Mouse (Mus musculus) macrophage (primary cell): ENCODE results near the gene Anp32e. TPM values are rescaled to one million over a fixed set of nuclear protein-coding genes. Genes with fewer than 3 reads are reported as not detected.

Source experiments
- polyA plus RNA-seq: library from polyadenylated mRNA; stranded (reverse); fragments of 250-400 nt; gene quantifications from 3 replicates; pipeline ENCODE4 v1.2.4, GENCODE M21; 2018; ENCODE audit warnings: inconsistent platforms

The Anp32e gene
- polyA plus RNA-seq, 1 experiment from 2014 or later: 196 TPM

Other genes with a start within 250 kb of the Anp32e start
- 0.38 to 3.1 TPM (median 1.9 TPM) in 3 replicates for gene Adamtsl4, start 241.3 kb upstream of the Anp32e start, polyA plus RNA-seq
- 105 to 185 TPM (median 109 TPM) in 3 replicates for gene Ecm1, start 189.7 kb upstream of the Anp32e start, polyA plus RNA-seq
- gene Tars2, start 169.0 kb upstream of the Anp32e start, polyA plus RNA-seq: 16.5 to 26.6 TPM (median 17.3 TPM) in 3 replicates
- gene Rprd2, start 110.4 kb upstream of the Anp32e start, polyA plus RNA-seq: 15.5 to 19.9 TPM (median 19.3 TPM) in 3 replicates
- 17.0 to 29.6 TPM (median 22.6 TPM) in 3 replicates for gene Prpf3, start 73.4 kb upstream of the Anp32e start, polyA plus RNA-seq
- 241 to 288 TPM (median 280 TPM) in 3 replicates for gene Mrps21, start 57.7 kb upstream of the Anp32e start, polyA plus RNA-seq
- gene Ciart, start 47.0 kb upstream of the Anp32e start, polyA plus RNA-seq: 0.90 to 1.9 TPM (median 1.7 TPM) in 3 replicates
- 76.4 to 139 TPM (median 117 TPM) in 3 replicates for gene BC028528, start 37.2 kb upstream of the Anp32e start, polyA plus RNA-seq
- gene Aph1a, start 35.3 kb upstream of the Anp32e start, polyA plus RNA-seq: 49.5 to 102 TPM (median 98.0 TPM) in 3 replicates
- not detected in 3 replicates for gene Car14, start 24.6 kb upstream of the Anp32e start, polyA plus RNA-seq
- gene Plekho1, start 66.8 kb downstream of the Anp32e start, polyA plus RNA-seq: 189 to 264 TPM (median 249 TPM) in 3 replicates
- 18.6 to 31.7 TPM (median 25.9 TPM) in 3 replicates for gene Vps45, start 129.2 kb downstream of the Anp32e start, polyA plus RNA-seq
- 9.7 to 10.5 TPM (median 10.4 TPM) in 3 replicates for gene Otud7b, start 175.3 kb downstream of the Anp32e start, polyA plus RNA-seq
- 1.2 to 2.4 TPM (median 1.8 TPM) in 3 replicates for gene Mtmr11, start 232.8 kb downstream of the Anp32e start, polyA plus RNA-seq
- gene Sf3b4, start 243.1 kb downstream of the Anp32e start, polyA plus RNA-seq: 57.6 to 99.3 TPM (median 68.9 TPM) in 3 replicates